Mouse (Mus musculus): ENCODE measurements around the gene Ttpal. TPM values are rescaled to one million over a fixed set of nuclear protein-coding genes. Genes with fewer than 3 reads are reported as not detected.

The Ttpal gene
- 45.1 and 47.6 TPM in 2 replicates for polyA plus RNA-seq (2016; fragmentation: Nextera tagmentation; extraction: Ambion mirVana)

- Histone ChIP-seq H3K4me1 (peaks cover 9% of the 10 kb centered on the region), H3K27ac (peak within 1 kb of the TSS; percentile 86), H3K27me3 (no peaks in the 10 kb centered on the region), H3K4me2 (replicated peaks) (peak within 1 kb of the TSS; percentile 95), H3K9ac (peak within 1 kb of the TSS; percentile 94), H3K9me3 (no peaks in the 10 kb centered on the region), H3K36me3 (0 out of 2 replicates have a peak, but pooled peaks cover 3% of the 10 kb centered on the region), H3K4me3 (peak within 1 kb of the TSS; percentile 88)
- WGBS, result 2% methylated on average over 57 of the region's 57 CpGs
- peak; percentile 89 for ATAC-seq (ENCODE audit: insufficient number of reproducible peaks, insufficient read depth, low FRiP score, low TSS enrichment)
Observed at GRCm38 (mm10) chr2:163602101-163602971, at the start of gene Ttpal. Gene Ttpal, plus strand, starts transcription at chr2:163602314.

DNA sequence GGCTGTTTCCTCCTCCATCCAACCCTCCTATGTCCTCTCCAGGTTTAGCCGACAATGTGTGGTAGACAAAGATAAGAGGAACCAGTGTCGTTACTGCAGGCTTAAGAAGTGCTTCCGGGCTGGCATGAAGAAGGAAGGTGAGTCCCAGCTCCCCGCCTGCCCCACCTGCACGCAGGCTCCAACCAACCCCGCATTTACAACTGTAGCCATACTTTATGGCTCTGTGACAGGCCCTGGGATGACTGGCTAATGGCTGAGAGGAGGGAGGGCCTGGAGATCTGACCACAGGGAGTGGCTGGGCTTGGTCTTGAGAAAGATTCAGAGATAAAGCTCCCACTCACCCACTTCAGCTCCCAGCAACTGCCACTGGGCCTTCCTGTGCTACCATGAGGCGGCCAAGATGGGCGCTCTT, 49.6 kb upstream of the Ttpal start:
- no peak overlapping the region for H3K27ac ChIP-seq
- 93% methylated on average over 8 of the region's 8 CpGs for WGBS
- ATAC-seq (ENCODE audit: insufficient number of reproducible peaks, insufficient read depth, low FRiP score, low TSS enrichment), result no peak
- H3K4me2 ChIP-seq (replicated peaks), result no peak overlapping the region
- no peak overlapping the region for H3K9ac ChIP-seq
- no peaks in the 10 kb centered on the region for H3K27me3 ChIP-seq
- no peaks in the 10 kb centered on the region for H3K9me3 ChIP-seq
- H3K4me1 ChIP-seq, result no peaks in the 10 kb centered on the region
- no peak overlapping the region for H3K4me3 ChIP-seq
- no peaks in the 10 kb centered on the region for H3K36me3 ChIP-seq

GRCm38 (mm10) chr2:163554425-163554982, 47.6 kb upstream of the Ttpal start:
- Histone ChIP-seq H3K27me3 (no peaks in the 10 kb centered on the region), H3K9me3 (no peaks in the 10 kb centered on the region), H3K9ac (no peak overlapping the region), H3K27ac (no peak overlapping the region), H3K4me3 (no peak overlapping the region), H3K4me1 (no peaks in the 10 kb centered on the region), H3K4me2 (replicated peaks) (no peak overlapping the region), H3K36me3 (no peaks in the 10 kb centered on the region)
- WGBS, result 76% methylated on average over 4 of the region's 4 CpGs
- ATAC-seq (ENCODE audit: insufficient number of reproducible peaks, insufficient read depth, low FRiP score, low TSS enrichment), result no peak

- no peak overlapping the region for H3K27ac ChIP-seq
- H3K9me3 ChIP-seq, result no peaks in the 10 kb centered on the region
- no peak overlapping the region for H3K9ac ChIP-seq
- H3K4me1 ChIP-seq, result no peaks in the 10 kb centered on the region
- ATAC-seq (ENCODE audit: insufficient number of reproducible peaks, insufficient read depth, low FRiP score, low TSS enrichment), result no peak
- WGBS, result 80% methylated on average over 6 of the region's 6 CpGs
- no peak overlapping the region for H3K4me3 ChIP-seq
- H3K4me2 ChIP-seq (replicated peaks), result no peak overlapping the region
- H3K27me3 ChIP-seq, result no peaks in the 10 kb centered on the region
- H3K36me3 ChIP-seq, result no peaks in the 10 kb centered on the region
Observed at GRCm38 (mm10) chr2:163554996-163555395, 47.1 kb upstream of the Ttpal start.

GRCm38 (mm10) chr2:163555417-163555816, 46.7 kb upstream of the Ttpal start:
- H3K4me2 ChIP-seq (replicated peaks), result no peak overlapping the region
- no peaks in the 10 kb centered on the region for H3K27me3 ChIP-seq
- H3K36me3 ChIP-seq, result no peaks in the 10 kb centered on the region
- no peak overlapping the region for H3K9ac ChIP-seq
- ATAC-seq (ENCODE audit: insufficient number of reproducible peaks, insufficient read depth, low FRiP score, low TSS enrichment), result no peak
- no peak overlapping the region for H3K27ac ChIP-seq
- no peaks in the 10 kb centered on the region for H3K9me3 ChIP-seq
- no peak overlapping the region for H3K4me3 ChIP-seq
- H3K4me1 ChIP-seq, result no peaks in the 10 kb centered on the region
- WGBS, result 72% methylated on average over 13 of the region's 13 CpGs

DNA sequence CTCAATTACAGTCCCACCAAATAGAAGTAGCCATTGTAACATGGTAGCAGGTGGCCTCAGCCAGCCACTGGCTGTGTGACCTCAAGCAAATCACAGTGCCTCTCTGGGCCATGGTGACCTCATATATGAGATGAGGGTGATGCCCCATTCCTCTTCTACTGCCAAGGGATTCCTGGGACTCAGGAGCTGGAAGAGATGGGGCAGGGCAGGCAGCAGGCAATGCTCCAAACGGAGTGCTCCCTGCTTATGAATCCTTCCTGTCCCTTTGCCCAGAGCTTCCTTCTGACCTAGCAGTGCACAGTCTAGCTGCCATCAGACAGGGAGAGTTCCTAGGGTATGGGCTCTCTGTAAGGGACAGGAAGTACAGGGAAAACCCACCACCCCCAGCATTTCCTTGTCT, 43.6 kb upstream of the Ttpal start:
- Histone ChIP-seq H3K27ac (no peak overlapping the region), H3K36me3 (no peaks in the 10 kb centered on the region), H3K4me2 (replicated peaks) (no peak overlapping the region), H3K9ac (no peak overlapping the region), H3K4me3 (no peak overlapping the region), H3K9me3 (no peaks in the 10 kb centered on the region), H3K4me1 (no peaks in the 10 kb centered on the region), H3K27me3 (no peaks in the 10 kb centered on the region)
- 53% methylated on average over 1 of the region's 1 CpGs for WGBS
- no peak for ATAC-seq (ENCODE audit: insufficient number of reproducible peaks, insufficient read depth, low FRiP score, low TSS enrichment)

DNA sequence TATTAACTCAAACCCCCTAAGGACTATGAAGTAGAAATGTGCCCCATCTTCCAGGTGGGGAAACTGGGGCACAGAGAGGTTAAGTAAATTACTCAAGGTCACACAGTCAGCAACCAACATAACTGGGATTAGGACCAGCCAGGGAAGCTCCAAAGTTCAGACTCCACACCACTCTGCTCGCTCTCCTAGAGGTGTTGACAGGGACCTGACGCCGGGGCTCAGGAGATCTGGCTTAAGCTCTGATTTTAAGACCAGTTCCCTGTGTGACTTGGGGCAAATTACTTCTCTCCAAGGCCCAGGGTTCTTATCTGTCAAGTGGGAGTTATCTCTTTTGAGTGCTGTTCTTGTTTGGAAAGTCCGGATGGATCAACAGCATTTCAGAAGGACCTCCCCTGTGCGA, 42.9 kb upstream of the Ttpal start:
- H3K9ac ChIP-seq, result no peak overlapping the region
- no peak overlapping the region for H3K4me3 ChIP-seq
- no peaks in the 10 kb centered on the region for H3K36me3 ChIP-seq
- H3K27me3 ChIP-seq, result no peaks in the 10 kb centered on the region
- no peak overlapping the region for H3K4me2 ChIP-seq (replicated peaks)
- no peak overlapping the region for H3K27ac ChIP-seq
- WGBS, result 81% methylated on average over 5 of the region's 5 CpGs
- H3K4me1 ChIP-seq, result no peaks in the 10 kb centered on the region
- H3K9me3 ChIP-seq, result no peaks in the 10 kb centered on the region
- no peak for ATAC-seq (ENCODE audit: insufficient number of reproducible peaks, insufficient read depth, low FRiP score, low TSS enrichment)

- Histone ChIP-seq H3K9ac (no peak overlapping the region), H3K9me3 (no peaks in the 10 kb centered on the region), H3K4me2 (replicated peaks) (no peak overlapping the region), H3K4me1 (no peaks in the 10 kb centered on the region), H3K4me3 (no peak overlapping the region), H3K36me3 (no peaks in the 10 kb centered on the region), H3K27me3 (no peaks in the 10 kb centered on the region), H3K27ac (no peak overlapping the region)
- WGBS, result 81% methylated on average over 3 of the region's 3 CpGs
- no peak for ATAC-seq (ENCODE audit: insufficient number of reproducible peaks, insufficient read depth, low FRiP score, low TSS enrichment)
Observed at GRCm38 (mm10) chr2:163560247-163560646, 41.9 kb upstream of the Ttpal start.

GRCm38 (mm10) chr2:163561258-163561948, 40.7 kb upstream of the Ttpal start:
- ATAC-seq (ENCODE audit: insufficient number of reproducible peaks, insufficient read depth, low FRiP score, low TSS enrichment), result no peak
- Histone ChIP-seq H3K4me1 (no peaks in the 10 kb centered on the region), H3K27ac (no peak overlapping the region), H3K9ac (no peak overlapping the region), H3K27me3 (no peaks in the 10 kb centered on the region), H3K9me3 (no peaks in the 10 kb centered on the region), H3K4me3 (no peak overlapping the region), H3K4me2 (replicated peaks) (no peak overlapping the region), H3K36me3 (no peaks in the 10 kb centered on the region)
- 80% methylated on average over 13 of the region's 13 CpGs for WGBS

DNA sequence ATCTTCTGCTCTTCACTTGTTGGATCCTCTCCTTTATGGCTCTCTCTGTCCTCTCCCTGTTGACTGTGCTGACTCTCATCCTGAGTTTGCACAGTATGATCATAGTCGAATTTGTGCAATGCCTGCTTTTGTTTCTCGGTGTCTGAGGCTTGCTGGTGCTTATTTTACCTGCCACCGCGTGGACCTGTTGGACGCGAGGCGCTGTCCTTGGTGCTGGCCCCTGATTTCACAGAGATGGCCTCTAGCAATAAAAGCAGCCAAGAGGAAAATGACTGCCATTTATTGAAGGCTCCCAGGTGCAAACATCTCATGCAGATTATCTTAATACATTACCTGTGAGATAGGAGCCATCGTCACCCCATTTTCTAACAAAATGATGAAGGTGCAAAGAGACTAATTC, 37.5 kb upstream of the Ttpal start:
- H3K4me3 ChIP-seq, result no peak overlapping the region
- 28% methylated on average over 8 of the region's 8 CpGs for WGBS
- H3K9me3 ChIP-seq, result no peaks in the 10 kb centered on the region
- no peak for ATAC-seq (ENCODE audit: insufficient number of reproducible peaks, insufficient read depth, low FRiP score, low TSS enrichment)
- no peak overlapping the region for H3K9ac ChIP-seq
- no peak overlapping the region for H3K4me2 ChIP-seq (replicated peaks)
- H3K27me3 ChIP-seq, result no peaks in the 10 kb centered on the region
- H3K4me1 ChIP-seq, result no peaks in the 10 kb centered on the region
- no peaks in the 10 kb centered on the region for H3K36me3 ChIP-seq
- no peak overlapping the region for H3K27ac ChIP-seq

- Histone ChIP-seq H3K9me3 (no peaks in the 10 kb centered on the region), H3K4me1 (no peaks in the 10 kb centered on the region), H3K4me3 (no peak overlapping the region), H3K9ac (no peak overlapping the region), H3K27me3 (no peaks in the 10 kb centered on the region), H3K4me2 (replicated peaks) (no peak overlapping the region), H3K36me3 (no peaks in the 10 kb centered on the region), H3K27ac (no peak overlapping the region)
- no peak for ATAC-seq (ENCODE audit: insufficient number of reproducible peaks, insufficient read depth, low FRiP score, low TSS enrichment)
- WGBS, result 76% methylated on average over 3 of the region's 3 CpGs
Observed at GRCm38 (mm10) chr2:163574321-163574720, 27.8 kb upstream of the Ttpal start.

DNA sequence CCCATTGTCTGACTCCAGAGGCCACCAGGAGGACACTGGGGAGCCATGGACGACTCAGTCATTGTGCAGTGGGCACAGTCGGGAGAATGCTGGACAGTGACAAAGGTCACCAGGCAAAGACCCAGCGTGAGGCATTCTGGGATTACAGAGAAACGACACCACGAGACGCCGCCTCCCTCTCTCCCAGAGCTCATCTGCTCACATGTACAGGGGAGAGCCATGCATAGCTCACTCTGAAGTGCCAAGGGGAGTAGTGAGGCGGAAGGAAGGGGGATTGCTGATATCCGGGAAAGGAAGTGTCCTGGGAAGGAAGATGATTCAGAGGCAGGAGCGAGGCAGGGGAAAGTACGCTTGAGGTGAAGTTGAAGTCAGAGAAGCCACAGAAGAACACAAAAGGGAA, 26.9 kb upstream of the Ttpal start:
- WGBS, result 58% methylated on average over 11 of the region's 11 CpGs
- Histone ChIP-seq H3K9me3 (no peaks in the 10 kb centered on the region), H3K27me3 (no peaks in the 10 kb centered on the region), H3K4me2 (replicated peaks) (no peak overlapping the region), H3K4me3 (no peak overlapping the region), H3K27ac (no peak overlapping the region), H3K9ac (no peak overlapping the region), H3K36me3 (no peaks in the 10 kb centered on the region), H3K4me1 (no peaks in the 10 kb centered on the region)
- no peak for ATAC-seq (ENCODE audit: insufficient number of reproducible peaks, insufficient read depth, low FRiP score, low TSS enrichment)
